Mouse (Mus musculus) spleen, adult 2 months (tissue): ENCODE results near the gene Celsr1.

Experiments used
- CTCF ChIP-seq: fragments of 200-500 bp; IDR thresholded peaks from 2 replicates; pipeline ENCODE4 v1.5.1; 2011; ENCODE audit warnings: mild to moderate bottlenecking, inconsistent platforms; ENCODE audit not compliant: insufficient read depth, insufficient read length, insufficient replicate concordance; ENCODE audit errors: extremely low read depth
- POLR2A ChIP-seq: fragments of 200-500 bp; IDR thresholded peaks from 2 replicates; pipeline ENCODE4 v1.6.1; 2011; ENCODE audit warnings: low read depth, low read length, inconsistent platforms

DNA sequence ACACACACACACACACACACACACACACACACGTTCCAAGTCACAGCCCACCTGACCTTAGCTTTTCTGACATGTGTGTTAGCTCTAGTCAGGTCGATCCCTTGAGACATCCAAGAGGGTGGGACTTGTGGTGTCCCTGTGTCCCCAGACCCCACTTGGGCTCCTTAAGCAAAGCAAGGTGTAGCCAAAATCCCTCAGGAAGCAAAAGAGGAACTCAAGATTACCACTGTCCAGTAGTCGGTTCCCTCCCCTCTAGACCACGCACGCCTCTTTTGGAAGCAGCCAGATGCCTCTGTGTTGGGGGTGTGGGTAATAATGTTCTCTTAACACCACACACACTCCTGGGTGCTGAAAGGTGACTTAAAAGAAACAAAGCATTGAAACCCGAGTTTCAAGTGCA, 80.1 kb downstream of the Celsr1 start:
- no peak for TF ChIP-seq POLR2A
- TF ChIP-seq CTCF: no peak
